In genomic region chr12:11708879-11709602, GRCm38 (mm10) we compare ENCODE assay signal across 20 mouse cellular contexts.
A peak's percentile ranks its signal among the peaks of the same experiment; 100 is the strongest.
DNase-seq lines count a peak whose midpoint lies in the region; ATAC-seq and TF ChIP-seq lines count a peak whose summit lies in the region.
"Had no signal": no experiment of that assay in that cellular context is flagged by ENCODE, and none has a peak within 500 bp of the region (broad histone marks: within the 10 kb centered on the region; RNA-seq: fewer than 3 reads in every experiment).

No protein-coding gene starts in this region.

- DNase-seq in embryo, embryonic 11 days, result peak; percentile 14
- DNase-seq in embryo, embryonic 10 days (ENCODE audit: low spot score), result no peak
- DNase-seq in layer of hippocampus, adult 18-20 months (ENCODE audit: low spot score in 2 of 2), result peak; percentile 29 to 65
- DNase-seq in layer of hippocampus, postnatal 10 days (ENCODE audit: low spot score in 2 of 2), result no peak
- DNase-seq in forebrain, postnatal 0 days, result peak; percentile 50
- peak; percentile 15 for DNase-seq in limb, embryonic 14.5 days (ENCODE audit: low spot score)
- no peak for DNase-seq in testis, postnatal 14 days (ENCODE audit: low spot score)
- no peak for DNase-seq in ovary, postnatal 10 days (ENCODE audit: low spot score)
- DNase-seq: adrenal gland, adult 8-10 months; cerebellum, adult 18-20 months; cerebellum, postnatal 25 days; gastrocnemius, postnatal 36 days; kidney, adult 8-10 months; kidney, postnatal 25 days; lung, adult 2 months; lung, postnatal 36 days; right cerebral cortex, adult 18-20 months; thymus, postnatal 25 days had no signal

- 0 out of 2 replicates have a peak, but pooled peaks have one; percentile 9 for TF ChIP-seq CTCF in forebrain, postnatal 0 days (IDR thresholded peaks at IDR 0.05; ENCODE audit: low read depth)

- no peak overlapping the region for H3K4me2 ChIP-seq in forebrain, postnatal 0 days (ENCODE audit: low read depth)
- H3K4me2 ChIP-seq in limb, embryonic 14.5 days (replicated peaks; ENCODE audit: low read depth, low read length, severe bottlenecking), result no peak overlapping the region
- H3K4me2 ChIP-seq: embryonic facial prominence, embryonic 12.5 days; liver, embryonic 11.5 days had no signal

- no peak for TF ChIP-seq POLR2A in limb, embryonic 14.5 days (IDR thresholded peaks at IDR 0.05; ENCODE audit: borderline replicate concordance, extremely low read depth, insufficient read depth, insufficient read length)

- no peak overlapping the region for H3K27ac ChIP-seq in forebrain, postnatal 0 days (ENCODE audit: low read depth, low read length)
- no peak overlapping the region for H3K27ac ChIP-seq in limb, embryonic 14.5 days (replicated peaks; ENCODE audit: low read depth, low read length)
- H3K27ac ChIP-seq: embryonic facial prominence, embryonic 12.5 days had no signal

- no peaks in the 10 kb centered on the region for H3K9me3 ChIP-seq in forebrain, postnatal 0 days (ENCODE audit: low read length)
- H3K9me3 ChIP-seq in limb, embryonic 14.5 days (ENCODE audit: control insufficient read depth, low read length), result no peaks in the 10 kb centered on the region
- H3K9me3 ChIP-seq: embryonic facial prominence, embryonic 12.5 days had no signal

- no peak overlapping the region for H3K9ac ChIP-seq in forebrain, postnatal 0 days
- no peak overlapping the region for H3K9ac ChIP-seq in limb, embryonic 14.5 days (ENCODE audit: low read depth, low read length, severe bottlenecking)
- H3K9ac ChIP-seq: embryonic facial prominence, embryonic 12.5 days had no signal

- no peaks in the 10 kb centered on the region for H3K27me3 ChIP-seq in forebrain, postnatal 0 days (ENCODE audit: insufficient read depth, low read length)
- H3K27me3 ChIP-seq in limb, embryonic 14.5 days (ENCODE audit: control insufficient read depth, insufficient read depth, low read length), result no peaks in the 10 kb centered on the region
- H3K27me3 ChIP-seq: embryonic facial prominence, embryonic 12.5 days had no signal

- 56% methylated on average over 2 of the region's 2 CpGs for WGBS in forebrain, postnatal 0 days
- 33% methylated on average over 2 of the region's 2 CpGs for WGBS in limb, embryonic 14.5 days

- no peaks in the 10 kb centered on the region for H3K36me3 ChIP-seq in forebrain, postnatal 0 days (ENCODE audit: insufficient read depth)
- no peaks in the 10 kb centered on the region for H3K36me3 ChIP-seq in limb, embryonic 14.5 days (ENCODE audit: control insufficient read depth, insufficient read depth, low read length)
- H3K36me3 ChIP-seq: embryonic facial prominence, embryonic 12.5 days had no signal

- no peak for ATAC-seq in forebrain, postnatal 0 days
- ATAC-seq in limb, embryonic 14.5 days (ENCODE audit: low FRiP score, low read depth), result no peak

- no peaks in the 10 kb centered on the region; the same call in 1 of the 2 replicates for H3K4me1 ChIP-seq in forebrain, postnatal 0 days (ENCODE audit: insufficient read depth)
- no peaks in the 10 kb centered on the region for H3K4me1 ChIP-seq in limb, embryonic 14.5 days (ENCODE audit: control insufficient read depth, insufficient read depth, low read length)
- H3K4me1 ChIP-seq: embryonic facial prominence, embryonic 12.5 days had no signal

- H3K4me3 ChIP-seq in forebrain, postnatal 0 days (ENCODE audit: low read depth, low read length), result no peak overlapping the region
- H3K4me3 ChIP-seq in limb, embryonic 14.5 days (replicated peaks; ENCODE audit: low read length), result no peak overlapping the region
- H3K4me3 ChIP-seq: embryonic facial prominence, embryonic 12.5 days had no signal

Comparison
In these comparisons a context has a peak if more than half of its experiments do, and no peak if none do; other contexts are left out.
1. DNase-seq: peak in embryo, embryonic 11 days (single experiment), layer of hippocampus, adult 18-20 months (2 of 2), forebrain, postnatal 0 days (single experiment) and limb, embryonic 14.5 days (single experiment); none in embryo, embryonic 10 days (single experiment), layer of hippocampus, postnatal 10 days (0 of 2), testis, postnatal 14 days (single experiment) and ovary, postnatal 10 days (single experiment).